Mouse (Mus musculus) liver, postnatal 0 days (tissue): ENCODE measurements at regions not wholly inside any gene's neighbourhood (a gene's known extent, or its start where the extent isn't known, plus 50 kb on each side); places are given as distances from the start of the nearest gene placed in this dataset.

Experiments used
- CTCF ChIP-seq: sonication (generic); IDR thresholded peaks from 2 replicates; pipeline ENCODE4 v1.5.1; 2016; ENCODE audit warnings: antibody characterized with exemption, low read depth
- EP300 ChIP-seq: IDR thresholded peaks from 2 replicates; pipeline ENCODE4 v1.6.1; 2016; ENCODE audit warnings: antibody characterized with exemption, low read depth, mild to moderate bottlenecking

DNA sequence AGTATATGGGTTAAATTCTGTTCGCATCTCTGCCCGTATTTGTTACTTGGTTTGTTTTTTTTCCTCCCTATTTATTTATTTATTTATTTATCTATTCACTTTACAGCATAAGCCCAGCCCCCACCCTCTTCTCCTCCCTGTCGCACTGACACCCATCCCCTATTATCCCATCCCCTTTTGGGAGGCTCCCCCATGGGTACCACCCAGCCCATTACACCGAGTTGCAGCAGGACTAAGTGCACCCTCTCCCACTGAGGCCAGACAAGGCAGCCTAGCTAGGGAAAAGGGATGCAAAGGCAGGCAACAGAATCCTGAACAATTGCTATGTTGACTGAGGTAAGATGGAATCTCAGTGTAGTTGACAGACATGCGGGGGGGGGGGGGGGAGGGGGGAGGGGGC is 135.0 kb downstream of the Cxcl12 start:
- TF ChIP-seq EP300, result no peak
- TF ChIP-seq CTCF, result no peak
